Mouse (Mus musculus): ENCODE measurements at regions not wholly inside any gene's neighbourhood (a gene's known extent, or its start where the extent isn't known, plus 50 kb on each side); places are given as distances from the start of the nearest gene placed in this dataset.
A peak's percentile ranks its signal among the peaks of the same experiment; 100 is the strongest.
"Not testable (repeated sequence)": the region's sequence is repeated elsewhere in the genome, so short reads cannot be mapped to it uniquely, and the experiment has no call there.

- no peak for DNase-seq
- intact Hi-C loops (cut with DNase I) = no loop called here
Observed at GRCm38 (mm10) chr4:55662041-55662440, 129.8 kb upstream of the Klf4 start.

GRCm38 (mm10) chr4:55658904-55659303 is 126.6 kb upstream of the Klf4 start:
- intact Hi-C loops (cut with DNase I) = no loop called here

GRCm38 (mm10) chr4:55655329-55655728 is 123.1 kb upstream of the Klf4 start:
- intact Hi-C loops (cut with DNase I) = no loop called here

More at GRCm38 (mm10) chr4:55658904-55659303, 126.6 kb upstream of the Klf4 start:
- no peak for DNase-seq

DNA sequence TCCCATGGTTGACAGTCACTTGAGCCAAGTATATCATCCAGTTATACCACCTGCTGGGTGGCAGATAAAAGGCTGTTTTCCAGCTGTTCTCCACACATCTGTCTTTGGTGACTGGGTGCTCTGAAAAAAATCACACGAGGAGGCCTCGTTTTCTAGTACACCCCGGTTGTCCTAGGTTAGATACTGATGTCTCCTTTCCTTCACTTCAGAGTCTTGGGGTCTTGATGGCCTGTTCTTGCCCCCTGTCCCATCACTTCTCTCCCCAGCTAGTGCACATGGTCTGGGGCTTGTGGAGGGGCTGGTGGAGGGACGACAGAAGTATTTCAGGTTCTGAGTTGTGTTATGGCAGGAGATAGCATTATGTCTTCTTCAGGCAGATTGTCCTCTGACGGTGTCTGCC is 120.4 kb upstream of the Klf4 start:
- DNase-seq = no peak
- intact Hi-C loops (cut with DNase I) = loop anchor here (5.0 kb wide), 1 partner anchor 220 kb away; no protein-coding TSS in a partner anchor

More at GRCm38 (mm10) chr4:55655329-55655728, 123.1 kb upstream of the Klf4 start:
- DNase-seq = no peak

GRCm38 (mm10) chr4:55651811-55652410 is 119.6 kb upstream of the Klf4 start:
- intact Hi-C loops (cut with DNase I) = loop anchor here (1.0 to 5.0 kb wide), 2 partner anchors 119 to 220 kb away; no protein-coding TSS in a partner anchor
- DNase-seq = peak; percentile 52 to 62

DNA sequence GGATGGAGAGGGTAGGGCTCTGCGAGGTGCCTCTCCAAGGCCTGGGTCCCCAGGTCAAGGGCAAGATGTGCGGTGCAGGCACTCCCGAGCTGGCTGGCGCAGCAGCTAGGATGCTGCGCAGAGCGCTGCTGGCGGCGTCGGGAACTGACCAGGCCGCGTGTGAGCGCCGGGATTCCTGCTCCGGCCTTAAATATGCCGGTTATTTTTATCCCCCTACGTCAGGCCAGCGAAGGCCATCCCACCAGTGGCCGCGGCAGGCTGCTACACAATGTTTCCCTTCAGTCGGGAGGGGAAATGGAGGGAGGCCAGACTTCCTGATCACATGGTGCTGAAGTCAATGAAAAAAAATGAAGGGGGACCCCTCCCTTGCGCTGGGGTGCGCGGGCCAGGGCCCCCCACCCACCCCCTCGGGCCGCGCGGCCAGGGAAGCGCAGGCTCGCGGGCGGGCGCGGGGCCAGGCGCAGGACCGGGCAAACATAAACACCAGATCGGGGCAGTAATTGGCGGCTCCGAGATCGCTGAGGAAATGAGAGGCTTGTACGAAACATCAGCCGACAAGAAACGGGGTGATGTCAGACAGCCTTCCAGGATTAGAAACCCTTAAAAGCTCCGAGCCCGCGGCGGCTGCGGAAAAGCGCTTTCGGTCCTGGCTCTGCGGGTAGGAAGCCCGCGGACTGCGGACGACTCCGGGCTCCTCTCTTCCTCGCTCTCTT is 118.9 kb upstream of the Klf4 start:
- intact Hi-C loops (cut with DNase I) = loop anchor here (1.0 to 5.0 kb wide), 2 partner anchors 118 to 221 kb away; no protein-coding TSS in a partner anchor
- DNase-seq = peak; percentile 96

GRCm38 (mm10) chr4:55650186-55650585 is 117.9 kb upstream of the Klf4 start:
- intact Hi-C loops (cut with DNase I) = loop anchor here (5.0 kb wide), 1 partner anchor 222 kb away; no protein-coding TSS in a partner anchor
- peak; percentile 26 to 38 for DNase-seq

DNA sequence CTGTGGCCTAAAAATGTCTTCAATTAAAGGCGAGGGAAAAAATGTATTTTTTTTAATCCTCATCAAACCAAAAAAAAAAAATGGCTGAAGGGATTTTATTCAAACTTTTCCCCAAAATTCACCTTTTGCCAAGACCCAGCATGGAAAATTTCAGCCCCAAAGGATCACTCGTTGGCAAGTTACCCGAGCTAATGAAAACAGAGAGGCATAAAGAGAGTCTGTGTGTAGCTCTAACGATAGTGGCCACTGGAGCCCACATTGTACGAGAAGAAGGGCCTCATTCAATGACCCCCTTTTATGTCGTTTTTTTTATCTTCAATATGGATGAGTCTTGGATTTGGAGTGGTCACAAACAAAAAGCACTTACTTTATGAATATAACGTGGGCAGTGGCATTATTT is 116.1 kb upstream of the Klf4 start:
- intact Hi-C loops (cut with DNase I) = loop anchor here (5.0 kb wide), 1 partner anchor 464 kb away; no protein-coding TSS in a partner anchor
- DNase-seq = no peak

GRCm38 (mm10) chr4:55645432-55645831 is 113.2 kb upstream of the Klf4 start:
- intact Hi-C loops (cut with DNase I) = loop anchor here (5.0 kb wide), 1 partner anchor 467 kb away; no protein-coding TSS in a partner anchor
- DNase-seq = no peak

DNA sequence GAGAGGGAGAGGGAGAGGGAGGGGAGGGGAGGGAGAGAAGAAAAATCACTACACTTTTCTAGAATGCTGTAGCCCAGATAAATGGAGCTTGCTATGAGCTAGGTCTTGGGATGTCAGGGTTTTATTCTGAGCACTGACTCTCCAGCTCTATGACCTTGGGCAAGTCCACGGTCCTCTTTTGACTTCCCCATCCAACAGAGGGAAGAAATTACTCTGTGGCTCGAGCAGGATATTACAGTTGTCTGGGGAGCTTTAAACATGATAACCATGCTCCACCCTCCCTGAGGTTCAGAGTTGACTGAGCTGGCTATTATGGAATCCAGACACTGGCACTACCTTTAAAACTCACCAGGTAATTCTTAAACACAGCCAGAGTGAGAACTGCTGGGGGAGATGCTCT is 112.6 kb upstream of the Klf4 start:
- no peak for DNase-seq
- intact Hi-C loops (cut with DNase I) = loop anchor here (5.0 kb wide), 1 partner anchor 467 kb away; no protein-coding TSS in a partner anchor

DNA sequence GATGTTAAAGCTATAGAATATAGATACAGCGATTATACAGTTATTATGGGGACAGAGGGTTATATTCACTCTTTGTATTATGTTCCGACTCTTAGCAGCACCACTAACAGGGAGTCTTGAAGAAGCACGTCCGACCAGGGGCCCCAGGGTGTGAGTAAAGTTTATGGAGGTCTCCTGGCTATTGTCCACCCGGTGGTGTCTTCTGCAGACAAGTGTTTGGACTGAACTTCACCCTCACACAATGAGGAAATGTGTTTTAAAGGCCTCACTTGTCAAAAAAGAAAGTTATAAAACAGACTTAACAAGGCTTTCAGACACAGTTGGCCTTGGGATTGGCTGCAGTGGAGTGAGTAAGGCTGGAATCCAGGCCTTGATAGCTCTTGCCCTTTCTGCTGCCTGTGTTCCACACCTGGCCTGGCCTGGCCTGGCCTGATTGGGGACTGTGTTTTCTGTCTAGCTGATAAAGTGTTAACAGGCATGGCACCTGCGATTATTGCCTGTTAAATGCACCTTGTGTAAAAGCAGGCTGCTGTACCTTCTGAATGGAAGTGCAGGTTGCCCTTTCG is 102.8 kb upstream of the Klf4 start:
- no peak for DNase-seq
- intact Hi-C loops (cut with DNase I) = no loop called here

GRCm38 (mm10) chr4:55631157-55631556 is 98.9 kb upstream of the Klf4 start:
- no peak for DNase-seq
- intact Hi-C loops (cut with DNase I) = no loop called here

GRCm38 (mm10) chr4:55630215-55630614 is 97.9 kb upstream of the Klf4 start:
- intact Hi-C loops (cut with DNase I); DNase-seq: not testable (repeated sequence)

DNA sequence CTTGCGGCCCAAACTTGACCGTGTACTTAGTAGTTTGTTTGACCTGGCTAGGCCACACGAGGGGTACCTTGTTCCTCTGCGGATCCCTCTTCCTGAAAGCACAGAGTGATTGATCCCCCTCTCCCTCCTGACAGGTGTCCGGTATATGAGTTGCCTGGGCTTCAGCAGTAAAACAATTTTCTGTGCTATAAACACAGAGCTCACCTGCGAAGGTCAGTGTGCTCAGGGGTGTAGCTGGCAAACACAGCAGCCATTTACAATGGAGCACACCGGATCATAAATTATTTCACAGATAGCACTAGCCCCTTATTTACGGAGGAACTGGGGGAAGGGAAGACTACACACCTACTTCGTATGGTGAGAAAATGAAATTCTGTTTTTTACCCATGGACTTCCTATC is 92.5 kb upstream of the Klf4 start:
- no peak for DNase-seq
- intact Hi-C loops (cut with DNase I) = no loop called here

- intact Hi-C loops (cut with DNase I) = no loop called here
- peak; percentile 32 to 41 for DNase-seq
Observed at GRCm38 (mm10) chr4:55623151-55623760, 91.0 kb upstream of the Klf4 start.

DNA sequence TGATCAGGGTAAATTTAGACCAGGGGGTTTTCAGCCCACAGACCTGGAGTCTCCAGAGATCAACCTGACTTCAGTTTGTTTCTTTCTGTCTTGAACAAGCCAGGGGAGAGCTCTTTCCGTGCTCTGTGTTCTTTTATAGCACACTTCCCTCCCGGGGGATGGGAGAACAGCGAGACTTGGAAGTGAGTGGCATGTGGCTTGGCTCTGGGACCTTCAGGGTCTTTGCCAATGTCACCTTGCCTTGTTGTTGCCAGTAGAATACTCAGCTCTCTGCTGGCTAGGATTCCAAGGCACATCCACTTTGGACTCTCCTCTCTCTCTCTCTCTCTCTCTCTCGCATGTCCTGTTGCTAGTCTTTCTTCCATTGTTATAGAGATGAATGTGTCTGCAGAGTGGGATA is 90.4 kb upstream of the Klf4 start:
- peak; percentile 35 to 52 for DNase-seq
- intact Hi-C loops (cut with DNase I) = no loop called here

- intact Hi-C loops (cut with DNase I) = no loop called here
Observed at GRCm38 (mm10) chr4:55619891-55620290, 87.6 kb upstream of the Klf4 start.

DNA sequence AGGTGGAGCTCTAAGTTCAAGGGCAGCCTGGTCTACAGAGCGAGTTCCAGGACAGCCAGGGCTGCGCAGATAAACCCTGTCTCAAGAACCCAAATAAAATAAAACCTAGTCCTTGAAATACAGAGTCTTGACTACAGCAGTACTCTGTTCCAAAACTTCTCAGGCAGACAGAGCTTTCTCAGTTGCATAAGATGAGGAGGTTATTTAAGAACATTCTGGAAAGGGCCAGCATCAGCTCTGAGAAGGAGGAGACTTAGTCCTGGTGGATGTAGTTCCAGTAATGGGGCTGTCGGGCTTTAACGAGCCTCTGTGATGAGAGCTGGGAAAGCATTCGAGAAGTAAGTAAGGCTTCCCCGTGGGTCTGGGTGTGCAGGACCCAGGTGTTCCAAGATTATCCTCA is 83.5 kb upstream of the Klf4 start:
- DNase-seq = no peak
- intact Hi-C loops (cut with DNase I) = no loop called here

More at GRCm38 (mm10) chr4:55619891-55620290, 87.6 kb upstream of the Klf4 start:
- DNase-seq = no peak

GRCm38 (mm10) chr4:55613523-55613922 is 81.3 kb upstream of the Klf4 start:
- DNase-seq = no peak
- intact Hi-C loops (cut with DNase I) = no loop called here

DNA sequence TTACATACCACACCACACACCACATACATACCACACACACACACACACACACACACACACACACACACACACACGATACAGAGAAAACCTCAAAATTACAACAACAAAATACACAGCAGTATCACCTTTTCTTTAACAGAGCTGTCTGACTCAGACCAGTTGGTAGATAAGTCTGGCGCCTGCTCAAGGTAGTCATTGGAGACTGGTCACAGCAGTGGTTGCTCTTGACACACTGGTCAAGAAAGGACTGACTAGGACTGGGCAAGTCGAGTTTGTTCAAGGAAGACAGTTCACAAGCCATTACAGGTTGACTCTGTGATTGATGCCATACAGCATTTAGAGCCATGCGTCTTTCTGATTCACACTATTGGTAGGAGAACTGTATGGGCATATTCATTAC is 78.7 kb upstream of the Klf4 start:
- no peak for DNase-seq
- intact Hi-C loops (cut with DNase I) = no loop called here

GRCm38 (mm10) chr4:55609214-55609613 is 76.9 kb upstream of the Klf4 start:
- no peak for DNase-seq
- intact Hi-C loops (cut with DNase I) = no loop called here
